Comparison of ENCODE assay signal across 14 mouse cellular contexts in the genomic region with DNA sequence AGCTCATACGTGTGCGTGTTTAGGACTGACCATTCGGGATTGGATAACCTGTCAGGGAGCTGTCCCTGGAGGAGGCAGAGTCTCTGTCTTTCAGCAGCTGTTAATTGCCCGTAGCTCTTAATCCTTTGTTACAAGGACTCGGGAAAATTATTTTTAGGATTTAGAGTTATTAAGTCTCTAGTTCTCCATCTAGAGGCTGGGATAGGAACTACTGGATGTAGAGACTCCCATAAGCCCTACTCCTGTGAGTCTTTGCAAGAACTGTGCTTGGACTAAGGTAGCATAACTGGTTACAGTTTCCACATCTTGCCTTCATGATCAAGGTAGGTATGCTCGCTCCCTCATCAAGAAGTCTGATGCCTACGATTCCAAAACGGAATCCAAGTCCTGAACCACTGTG.
DNase-seq lines count a peak whose midpoint lies in the region; ATAC-seq and TF ChIP-seq lines count a peak whose summit lies in the region.
"Had no signal": no experiment of that assay in that cellular context is flagged by ENCODE, and none has a peak within 500 bp of the region (broad histone marks: within the 10 kb centered on the region; RNA-seq: fewer than 3 reads in every experiment).

No protein-coding gene starts in this region.

- peaks cover 4% of the 10 kb centered on the region for H3K4me1 ChIP-seq in midbrain, embryonic 11.5 days (ENCODE audit: control insufficient read depth, insufficient read depth, low read length)
- peaks cover 10% of the 10 kb centered on the region for H3K4me1 ChIP-seq in midbrain, embryonic 16.5 days (ENCODE audit: control insufficient read depth, insufficient read depth, low read length)
- H3K4me1 ChIP-seq in stomach, postnatal 0 days (replicated peaks; ENCODE audit: control insufficient read depth, insufficient read depth): no peaks in the 10 kb centered on the region

- no peaks in the 10 kb centered on the region for H3K27me3 ChIP-seq in midbrain, embryonic 11.5 days (ENCODE audit: control insufficient read depth, insufficient read depth, low read length)
- H3K27me3 ChIP-seq in midbrain, embryonic 16.5 days (ENCODE audit: control insufficient read depth, insufficient read depth, low read depth, low read length): no peaks in the 10 kb centered on the region
- H3K27me3 ChIP-seq in stomach, postnatal 0 days (ENCODE audit: control insufficient read depth, insufficient read depth, low read length): no peaks in the 10 kb centered on the region
- H3K27me3 ChIP-seq: limb, embryonic 15.5 days; midbrain, embryonic 13.5 days had no signal

- WGBS in midbrain, embryonic 11.5 days: 84% methylated on average over 8 of the region's 8 CpGs
- 70% methylated on average over 8 of the region's 8 CpGs for WGBS in midbrain, embryonic 16.5 days
- 68% methylated on average over 8 of the region's 8 CpGs for WGBS in stomach, postnatal 0 days

- H3K9me3 ChIP-seq in midbrain, embryonic 11.5 days (ENCODE audit: control insufficient read depth, low read length): no peaks in the 10 kb centered on the region
- no peaks in the 10 kb centered on the region for H3K9me3 ChIP-seq in midbrain, embryonic 16.5 days (replicated peaks; ENCODE audit: control insufficient read depth, low read length, poor library complexity, severe bottlenecking)
- H3K9me3 ChIP-seq in stomach, postnatal 0 days (ENCODE audit: control insufficient read depth, low read length): no peaks in the 10 kb centered on the region
- H3K9me3 ChIP-seq: limb, embryonic 15.5 days; midbrain, embryonic 13.5 days had no signal

- no peak for TF ChIP-seq EP300 in stomach, postnatal 0 days (optimal IDR thresholded peaks at IDR 0.05)

- DNase-seq in embryo, embryonic 11 days: peak; percentile 28
- DNase-seq in embryo, embryonic 10 days (ENCODE audit: low spot score): no peak
- peak; percentile 48 for DNase-seq in kidney, adult 9 months
- no peak for DNase-seq in kidney, postnatal 25 days
- DNase-seq in midbrain, embryonic 11.5 days (ENCODE audit: low spot score, missing footprints): peak; percentile 69
- no peak for DNase-seq in stomach, postnatal 0 days (ENCODE audit: low spot score)
- no peak for DNase-seq in adrenal gland, adult 2 months
- DNase-seq: B cell, adult 2 months; cerebellum, adult 11-12 months; kidney, adult 18-20 months had no signal

- no peak overlapping the region for H3K27ac ChIP-seq in midbrain, embryonic 11.5 days (ENCODE audit: low read depth, low read length)
- H3K27ac ChIP-seq in midbrain, embryonic 16.5 days (ENCODE audit: low read length): no peak overlapping the region
- H3K27ac ChIP-seq in stomach, postnatal 0 days (replicated peaks): no peak overlapping the region
- H3K27ac ChIP-seq: limb, embryonic 15.5 days; midbrain, embryonic 13.5 days had no signal

- no peaks in the 10 kb centered on the region for H3K36me3 ChIP-seq in midbrain, embryonic 11.5 days (ENCODE audit: control insufficient read depth, insufficient read depth, low read length)
- H3K36me3 ChIP-seq in midbrain, embryonic 16.5 days (ENCODE audit: control insufficient read depth, insufficient read depth, low read length): no peaks in the 10 kb centered on the region
- H3K36me3 ChIP-seq in stomach, postnatal 0 days (ENCODE audit: control insufficient read depth, insufficient read depth, low read length): no peaks in the 10 kb centered on the region
- H3K36me3 ChIP-seq: limb, embryonic 15.5 days; midbrain, embryonic 13.5 days had no signal

- H3K4me3 ChIP-seq in midbrain, embryonic 11.5 days (ENCODE audit: low read depth, low read length): no peak overlapping the region
- no peak overlapping the region for H3K4me3 ChIP-seq in midbrain, embryonic 16.5 days (ENCODE audit: low read depth, low read length)
- no peak overlapping the region for H3K4me3 ChIP-seq in stomach, postnatal 0 days (ENCODE audit: low read depth, low read length)
- H3K4me3 ChIP-seq: limb, embryonic 15.5 days; midbrain, embryonic 13.5 days had no signal

- no peak for ATAC-seq in midbrain, embryonic 11.5 days (ENCODE audit: low FRiP score)
- ATAC-seq in midbrain, embryonic 16.5 days: no peak
- ATAC-seq in stomach, postnatal 0 days (ENCODE audit: low FRiP score, low TSS enrichment): no peak
- ATAC-seq: activated CD4-positive, CD25-positive, alpha-beta regulatory T cell, adult 4 months; midbrain, embryonic 13.5 days had no signal

- no peak overlapping the region for H3K4me2 ChIP-seq in midbrain, embryonic 11.5 days
- H3K4me2 ChIP-seq in midbrain, embryonic 16.5 days (ENCODE audit: low read length): no peak overlapping the region
- no peak overlapping the region for H3K4me2 ChIP-seq in stomach, postnatal 0 days (replicated peaks; ENCODE audit: low read depth)
- H3K4me2 ChIP-seq: limb, embryonic 15.5 days; midbrain, embryonic 13.5 days had no signal

- TF ChIP-seq CTCF in stomach, postnatal 0 days (IDR thresholded peaks at IDR 0.05; ENCODE audit: low read depth): peak; percentile 60

- H3K9ac ChIP-seq in midbrain, embryonic 11.5 days (ENCODE audit: low read length): no peak overlapping the region
- H3K9ac ChIP-seq in midbrain, embryonic 16.5 days (ENCODE audit: low read depth, low read length): no peak overlapping the region
- H3K9ac ChIP-seq in stomach, postnatal 0 days (ENCODE audit: low read length): no peak overlapping the region
- H3K9ac ChIP-seq: limb, embryonic 15.5 days; midbrain, embryonic 13.5 days had no signal

Comparison
In these comparisons a context has a peak if more than half of its experiments do, and no peak if none do; other contexts are left out.
1. DNase-seq: peak in embryo, embryonic 11 days (single experiment), kidney, adult 9 months (single experiment) and midbrain, embryonic 11.5 days (single experiment); none in embryo, embryonic 10 days (single experiment), kidney, postnatal 25 days (0 of 2), stomach, postnatal 0 days (single experiment) and adrenal gland, adult 2 months (single experiment).